Mouse (Mus musculus) spleen, postnatal 10 days (tissue): ENCODE results near the gene Xxylt1.

Experiments used
- DNase-seq, 2 experiments: peaks; one replicate each; pipeline ENCODE4 v3.0.0; 2021 to 2022; ENCODE audit warnings: low spot score in 2 of 2

Gene Xxylt1

DNA sequence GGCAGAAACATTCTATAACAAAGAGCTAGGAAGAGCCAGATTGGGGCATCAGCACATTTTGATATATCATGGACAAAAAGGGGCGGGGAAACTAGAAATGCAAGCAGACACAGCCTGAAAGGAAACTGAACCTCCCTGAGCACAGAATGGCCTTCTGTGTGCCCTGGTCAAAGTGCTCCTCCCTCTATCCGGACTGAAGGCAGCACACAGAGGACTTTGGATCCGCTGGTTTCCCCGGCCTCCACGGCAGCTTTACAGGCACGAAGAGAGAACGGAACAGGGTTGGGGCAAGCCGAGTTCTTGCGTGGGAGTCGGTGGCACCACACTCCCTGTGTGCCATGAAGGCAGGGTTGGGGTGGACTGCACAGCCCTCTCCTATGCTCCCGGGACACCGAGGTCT lies 121.5 kb downstream of the Xxylt1 start:
- DNase-seq, result no peak

DNA sequence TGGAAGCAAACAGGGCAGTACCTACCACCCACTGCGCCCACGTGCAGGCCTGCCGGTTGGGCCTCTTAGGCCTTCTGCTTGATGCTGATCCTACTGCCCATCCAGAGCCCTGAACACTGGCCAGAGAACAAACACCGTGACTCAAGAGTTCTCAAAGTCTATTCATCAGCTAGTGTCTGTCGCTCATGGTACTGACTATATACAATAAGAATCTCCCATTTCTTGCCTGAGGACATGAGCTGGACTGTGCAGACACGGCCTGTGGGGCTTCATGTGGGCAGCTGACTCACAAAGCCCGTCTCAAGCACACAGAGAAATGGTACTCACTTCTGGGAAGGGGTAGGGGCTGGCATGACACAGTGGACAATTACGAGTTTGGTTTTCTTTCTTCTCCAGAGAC lies 125.1 kb downstream of the Xxylt1 start:
- no peak for DNase-seq

DNA sequence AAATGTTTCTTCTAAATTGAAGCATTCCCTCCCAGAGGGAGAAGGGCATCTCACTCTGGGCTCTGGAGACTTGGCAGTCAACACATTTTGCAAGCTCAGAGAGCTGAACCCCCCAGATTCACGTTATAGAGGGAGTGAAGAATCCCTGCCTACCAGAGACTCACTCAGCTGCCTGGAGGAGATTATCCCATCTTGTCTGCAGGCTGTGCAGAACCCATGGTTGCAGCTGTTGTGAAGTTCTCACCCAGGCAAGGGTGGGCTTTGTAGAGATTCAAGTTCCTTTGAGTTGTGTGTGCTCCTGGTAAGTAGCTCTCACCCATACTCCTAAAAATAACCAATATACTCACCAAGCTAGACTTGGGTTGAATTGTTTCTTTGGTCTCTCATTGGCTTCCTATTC lies 132.6 kb downstream of the Xxylt1 start:
- DNase-seq, result no peak

DNA sequence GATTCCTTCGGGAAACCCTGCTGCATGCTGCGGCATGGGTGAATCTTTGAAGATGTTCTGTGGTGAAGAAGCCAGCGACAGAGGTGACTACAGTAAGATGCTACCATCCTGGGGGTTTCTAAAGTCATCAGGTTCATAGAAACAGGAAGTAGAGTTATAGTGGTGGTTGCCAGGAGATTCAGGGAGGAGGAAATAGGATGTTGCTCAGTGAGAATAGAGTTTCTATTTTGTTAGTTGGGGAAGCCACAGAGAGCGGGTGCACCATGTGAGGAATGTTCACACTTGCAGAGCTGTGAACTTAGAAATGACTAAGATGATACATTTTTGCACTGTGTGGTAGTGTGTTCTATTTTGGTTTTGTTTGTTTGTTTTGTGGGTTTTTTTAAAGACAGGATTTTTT lies 133.0 kb downstream of the Xxylt1 start:
- DNase-seq, result no peak

DNA sequence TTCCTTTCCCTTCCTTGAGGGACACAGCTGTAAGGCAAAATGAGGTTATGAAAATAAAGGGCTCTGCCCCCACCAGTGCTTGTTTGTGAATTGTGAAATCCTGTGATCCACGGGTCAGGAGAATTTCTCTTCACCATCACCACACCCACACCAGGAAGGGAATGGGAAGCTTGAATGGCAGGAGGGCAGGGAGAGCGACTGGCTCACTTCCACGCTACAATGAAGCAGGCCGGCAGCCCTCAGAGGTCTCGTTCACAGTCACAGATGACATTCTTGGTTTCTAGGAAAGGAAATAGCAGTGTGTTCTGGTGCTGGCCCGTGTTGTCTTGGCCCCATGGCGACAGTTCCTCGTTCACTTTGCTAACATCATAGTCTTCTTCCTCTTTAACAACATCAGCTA lies 136.3 kb downstream of the Xxylt1 start:
- no peak for DNase-seq

DNA sequence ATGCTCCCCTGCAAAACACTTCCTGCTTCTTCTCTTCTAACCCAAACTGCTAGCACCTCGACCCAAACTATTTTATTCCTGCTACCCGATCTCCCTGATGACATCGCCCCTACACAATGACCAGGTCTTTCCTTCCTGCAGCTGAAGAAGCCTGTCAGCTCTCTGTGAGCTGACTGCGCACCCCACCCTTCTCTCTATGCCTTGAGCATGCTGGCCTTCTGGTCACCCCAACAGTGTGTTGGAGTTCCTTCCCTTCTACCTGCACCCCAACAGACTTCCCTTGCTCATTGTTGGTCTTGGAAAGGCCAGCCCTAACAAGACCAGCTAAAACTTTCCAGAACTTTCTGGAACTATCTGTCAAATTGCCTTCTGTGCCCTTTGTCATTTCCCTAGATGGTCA lies 137.3 kb downstream of the Xxylt1 start:
- DNase-seq, result no peak

DNA sequence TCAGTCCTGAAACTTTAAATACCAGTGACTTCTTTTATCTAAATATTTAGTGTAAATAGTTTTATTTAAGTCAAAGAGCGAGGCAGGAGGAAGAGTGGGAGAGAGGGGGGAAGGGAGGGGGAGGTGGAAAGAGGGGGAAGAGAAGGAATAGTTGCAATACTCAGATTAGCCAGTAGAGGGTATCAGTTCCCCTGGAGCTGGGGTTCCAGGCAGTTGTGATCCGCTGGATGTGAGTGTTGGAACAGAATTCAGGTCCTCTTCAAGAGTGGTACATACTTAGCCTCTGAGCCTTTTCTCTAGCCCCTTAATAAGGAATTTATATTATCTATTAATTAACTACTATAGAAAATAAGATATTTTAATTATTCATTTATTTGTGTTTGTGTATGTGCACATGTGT lies 140.5 kb downstream of the Xxylt1 start:
- DNase-seq, result no peak

DNA sequence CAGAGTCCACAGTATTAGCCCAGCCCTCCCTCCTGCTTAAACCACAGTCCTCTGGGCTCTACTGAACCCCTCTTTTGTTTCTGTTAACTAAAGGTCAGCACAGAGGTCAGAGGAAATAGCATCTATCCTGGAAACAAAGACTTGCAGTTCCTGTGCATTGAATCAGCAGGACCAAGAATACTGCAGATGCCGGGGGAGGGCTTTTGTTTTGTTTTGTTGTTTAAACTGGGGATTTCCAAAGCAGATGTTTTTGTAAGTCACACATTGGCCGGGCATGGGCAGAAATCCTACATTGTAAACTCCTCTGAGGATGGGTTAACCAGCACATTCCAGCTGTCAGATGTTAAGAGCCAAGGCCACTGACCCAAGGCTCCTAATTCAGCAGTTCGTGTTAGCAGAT lies 141.3 kb downstream of the Xxylt1 start:
- DNase-seq, result no peak

DNA sequence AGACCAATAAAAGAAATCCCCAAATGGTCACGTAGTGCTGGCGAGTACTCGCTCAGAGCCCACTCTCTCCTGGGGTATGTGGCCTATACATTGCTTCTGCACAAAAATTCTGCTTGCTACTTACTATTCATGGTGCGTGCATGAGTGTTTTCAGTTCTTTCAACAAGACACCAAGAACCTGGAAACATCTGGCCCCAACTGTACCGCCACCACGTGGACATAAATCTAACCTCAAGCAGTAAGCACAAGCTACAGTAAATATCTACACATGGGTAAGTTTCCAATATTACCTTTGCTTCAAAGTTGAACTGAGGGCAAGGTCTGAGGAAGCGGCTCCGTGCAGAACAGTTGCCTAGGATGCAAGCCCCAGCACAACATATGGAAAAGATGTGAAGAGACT lies 142.0 kb downstream of the Xxylt1 start:
- DNase-seq, result no peak

DNA sequence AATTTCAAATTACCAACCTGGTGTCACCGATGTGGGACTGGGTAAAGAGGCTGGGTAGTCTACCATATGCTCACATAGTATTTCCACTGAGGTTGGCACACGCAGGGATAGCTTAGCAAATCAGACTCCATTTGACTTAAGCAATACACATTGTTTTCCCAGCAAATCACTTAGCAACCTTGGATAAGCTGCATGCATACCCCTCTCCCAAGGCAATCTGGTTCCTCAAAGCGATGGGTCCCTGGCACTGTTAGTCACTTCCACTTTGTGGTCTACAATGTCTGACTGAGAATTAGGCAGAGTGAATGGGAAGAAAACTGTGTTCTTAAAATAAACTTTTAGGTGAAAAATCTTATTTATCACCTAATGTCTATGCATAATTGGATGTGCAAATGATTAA lies 142.6 kb downstream of the Xxylt1 start:
- DNase-seq, result no peak

DNA sequence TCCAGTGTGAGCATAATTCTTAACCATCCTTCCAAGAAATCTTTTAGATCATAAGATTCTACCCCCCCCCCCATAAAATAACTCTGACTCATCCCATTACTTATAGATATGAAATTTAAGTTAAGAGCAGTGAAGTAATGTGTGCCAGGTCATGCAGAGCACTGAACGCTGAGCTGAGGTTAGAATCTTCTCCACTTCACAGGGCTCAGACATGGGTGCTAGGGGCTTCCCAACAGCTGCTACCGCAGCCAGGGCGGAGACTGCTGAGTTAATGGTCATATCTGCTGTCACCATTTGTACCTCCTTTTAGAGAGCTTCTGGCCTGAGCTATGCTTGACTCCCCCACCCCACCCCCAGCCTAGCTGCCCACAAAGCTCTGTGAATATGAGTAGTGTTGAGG lies 143.6 kb downstream of the Xxylt1 start:
- no peak for DNase-seq

DNA sequence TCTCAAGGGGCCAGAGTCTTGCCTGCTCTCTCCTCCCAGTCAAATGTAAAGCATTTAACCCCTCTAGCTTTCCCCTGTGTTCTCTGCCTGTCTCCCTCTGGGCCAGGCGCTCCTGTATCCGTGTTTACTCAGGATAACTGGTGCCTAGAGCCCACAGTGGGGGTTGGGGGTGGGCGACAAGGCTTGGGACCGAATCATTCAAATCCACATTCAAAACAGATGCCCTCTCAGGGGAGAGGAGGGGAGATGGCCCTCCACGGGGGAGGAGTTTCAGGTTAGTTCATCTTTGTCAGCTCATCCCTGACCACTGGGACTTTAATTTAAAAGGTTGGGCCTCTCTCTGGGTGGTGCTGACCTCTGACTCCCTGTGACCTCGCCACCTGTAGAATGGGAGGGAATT lies 144.8 kb downstream of the Xxylt1 start:
- DNase-seq, result no peak

DNA sequence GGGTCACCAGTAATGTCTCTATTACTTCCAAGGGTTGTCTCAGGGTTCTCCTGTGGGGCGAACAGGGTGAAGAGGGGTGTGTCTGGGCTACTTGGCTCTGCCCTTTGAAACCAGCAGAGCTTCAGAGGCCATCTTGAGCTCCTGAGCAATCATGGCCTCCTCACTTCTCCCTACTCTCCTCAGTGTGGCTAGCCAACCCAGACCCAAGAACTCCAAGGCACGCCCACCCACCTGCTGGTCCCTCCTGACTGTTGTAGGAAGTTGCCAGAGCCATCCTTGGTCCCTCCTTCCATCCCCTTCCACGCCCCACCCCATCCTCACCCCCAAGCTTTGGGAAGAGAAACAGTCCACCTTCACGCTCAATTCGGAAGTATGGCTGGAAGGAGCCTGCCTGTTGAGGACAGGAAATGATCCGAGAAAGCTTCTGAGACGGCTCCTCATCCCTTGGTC lies 145.2 kb downstream of the Xxylt1 start:
- DNase-seq, result no peak

DNA sequence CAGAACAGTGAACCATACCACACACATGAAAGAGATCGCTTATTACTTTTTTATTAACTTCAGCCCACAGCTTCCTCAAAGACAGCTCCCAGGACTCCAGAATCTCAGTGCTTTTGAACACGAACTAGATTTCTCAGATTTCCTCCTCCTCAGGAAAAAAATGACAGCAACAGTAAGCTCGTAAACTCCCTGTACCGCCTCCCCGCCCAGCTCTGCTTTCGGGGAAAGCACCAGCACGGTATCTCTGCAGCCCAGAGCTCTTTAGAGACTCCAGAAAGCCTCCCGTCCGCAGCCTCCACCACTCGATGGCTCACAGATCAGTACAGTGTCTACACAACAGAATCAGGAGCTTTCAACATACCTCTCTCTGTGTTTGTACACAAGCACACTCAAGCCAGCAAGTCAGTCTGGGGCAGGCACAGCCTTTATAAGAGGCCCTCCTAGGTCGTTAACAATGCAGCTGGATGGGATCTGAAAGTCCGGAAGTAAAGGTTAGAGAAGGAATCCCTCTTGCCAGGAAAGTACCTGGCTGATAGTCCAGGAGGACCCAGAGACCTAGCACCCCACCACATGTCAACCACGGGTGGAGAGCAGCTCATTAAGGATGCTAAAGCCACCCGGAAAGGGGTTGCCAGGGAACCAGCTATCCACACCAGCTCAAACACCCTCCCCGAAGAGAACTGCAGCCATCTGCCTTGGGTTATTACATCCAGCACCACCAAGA lies 146.1 kb downstream of the Xxylt1 start:
- DNase-seq, result no peak

DNA sequence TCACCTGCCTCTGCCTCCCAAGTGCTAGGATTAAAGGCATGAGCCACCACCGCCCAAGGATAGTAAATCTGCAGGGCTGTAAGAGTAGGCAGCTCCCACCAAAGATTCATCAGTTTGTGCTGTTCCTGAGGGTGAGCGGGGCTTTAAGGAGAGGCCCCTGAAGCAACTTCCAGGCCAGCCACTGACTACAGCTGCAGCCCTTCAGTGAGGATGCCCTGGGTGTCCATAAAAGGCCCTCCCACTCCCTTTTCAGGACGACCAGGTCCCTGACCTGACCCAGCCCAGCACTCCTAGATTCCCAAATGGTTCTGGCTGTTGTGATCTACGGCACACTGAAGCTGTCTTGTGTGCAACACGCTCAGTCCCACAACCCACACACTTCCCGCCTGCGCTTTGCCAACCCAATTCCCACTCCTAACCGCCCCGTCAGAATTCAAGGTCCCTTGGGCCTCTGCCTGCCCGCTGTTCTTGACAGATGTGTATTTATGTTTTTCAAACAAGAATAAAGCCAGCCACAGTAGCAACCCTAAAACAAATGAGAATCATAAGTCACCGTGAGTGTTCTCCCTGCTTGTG lies 146.9 kb downstream of the Xxylt1 start:
- DNase-seq, result no peak

DNA sequence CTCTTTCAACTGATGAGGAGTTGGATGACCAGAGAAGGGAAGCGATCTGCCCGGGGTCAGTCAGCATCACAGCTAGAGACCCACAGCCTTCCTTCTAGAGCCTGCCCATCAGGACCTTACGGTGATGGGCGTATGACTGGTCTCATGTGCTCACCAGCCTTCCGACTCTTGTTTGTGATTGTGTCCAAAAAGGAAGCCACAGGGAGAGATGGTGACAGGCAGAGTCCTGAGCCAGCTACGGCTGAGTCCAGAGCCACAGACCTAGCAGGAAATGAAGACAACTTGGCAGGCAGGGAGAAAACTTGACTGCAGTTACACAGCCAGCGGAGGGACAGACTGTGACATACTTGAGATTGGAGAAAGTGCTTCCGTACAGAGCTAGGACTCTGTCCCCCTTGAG lies 147.9 kb downstream of the Xxylt1 start:
- no peak for DNase-seq

DNA sequence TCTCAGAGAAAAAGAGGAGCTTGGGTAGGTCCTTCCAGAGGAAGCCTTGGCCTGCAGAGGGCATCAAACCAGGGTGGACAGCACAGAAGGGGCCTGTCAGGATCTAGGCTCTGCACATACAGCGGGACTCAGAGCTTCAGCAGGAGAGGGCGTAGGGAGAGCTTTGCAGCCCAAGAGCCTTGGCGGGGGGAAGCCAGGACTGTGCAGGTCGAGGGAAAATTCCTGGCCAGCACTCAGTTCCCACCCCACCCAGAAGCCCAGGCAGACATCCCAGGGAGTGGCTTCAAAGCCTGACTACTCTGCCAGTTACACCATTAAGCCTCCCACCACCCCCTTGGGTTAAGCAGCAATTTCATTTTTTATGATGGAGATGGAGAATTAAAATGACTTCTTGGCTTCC lies 148.4 kb downstream of the Xxylt1 start:
- DNase-seq, result no peak

DNA sequence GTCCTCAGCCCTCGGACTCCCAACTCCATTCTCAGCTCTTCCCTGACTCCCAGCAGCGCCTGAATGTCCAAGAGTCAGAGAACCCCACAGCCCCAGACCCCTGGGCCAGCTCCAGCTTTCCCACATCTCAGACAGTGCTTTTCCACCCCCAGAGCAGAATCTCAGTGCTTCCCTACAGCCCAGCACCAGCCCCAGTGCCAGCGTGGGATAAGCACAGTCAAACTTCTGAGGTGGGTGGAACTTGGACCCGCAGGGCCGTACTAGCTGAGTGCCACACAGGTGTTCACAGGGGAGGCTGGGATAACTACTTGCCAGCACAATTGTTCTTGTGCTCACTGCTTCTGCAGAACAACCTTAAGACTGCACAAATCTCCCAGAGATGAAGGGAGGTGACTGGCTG lies 149.0 kb downstream of the Xxylt1 start:
- no peak for DNase-seq

DNA sequence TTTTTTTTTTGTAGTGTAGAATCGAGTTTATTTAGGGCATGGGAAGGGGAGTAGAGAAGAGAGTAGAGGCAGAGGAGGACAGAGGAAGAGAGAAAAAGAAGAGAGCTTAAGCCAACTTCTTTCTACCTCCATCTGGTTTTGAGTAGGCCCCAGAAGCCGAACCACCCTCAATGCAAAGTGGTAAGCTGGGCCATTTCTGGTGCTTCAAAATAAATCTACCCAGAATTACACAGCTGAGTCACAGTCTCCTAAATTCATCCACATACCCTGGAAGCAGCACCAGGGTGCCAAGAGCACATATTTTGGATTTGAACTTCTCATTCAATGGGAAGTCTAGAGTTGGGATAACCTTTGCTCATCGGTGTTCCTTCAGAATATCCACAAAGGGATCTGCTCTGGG lies 152.1 kb downstream of the Xxylt1 start:
- DNase-seq, result no peak

DNA sequence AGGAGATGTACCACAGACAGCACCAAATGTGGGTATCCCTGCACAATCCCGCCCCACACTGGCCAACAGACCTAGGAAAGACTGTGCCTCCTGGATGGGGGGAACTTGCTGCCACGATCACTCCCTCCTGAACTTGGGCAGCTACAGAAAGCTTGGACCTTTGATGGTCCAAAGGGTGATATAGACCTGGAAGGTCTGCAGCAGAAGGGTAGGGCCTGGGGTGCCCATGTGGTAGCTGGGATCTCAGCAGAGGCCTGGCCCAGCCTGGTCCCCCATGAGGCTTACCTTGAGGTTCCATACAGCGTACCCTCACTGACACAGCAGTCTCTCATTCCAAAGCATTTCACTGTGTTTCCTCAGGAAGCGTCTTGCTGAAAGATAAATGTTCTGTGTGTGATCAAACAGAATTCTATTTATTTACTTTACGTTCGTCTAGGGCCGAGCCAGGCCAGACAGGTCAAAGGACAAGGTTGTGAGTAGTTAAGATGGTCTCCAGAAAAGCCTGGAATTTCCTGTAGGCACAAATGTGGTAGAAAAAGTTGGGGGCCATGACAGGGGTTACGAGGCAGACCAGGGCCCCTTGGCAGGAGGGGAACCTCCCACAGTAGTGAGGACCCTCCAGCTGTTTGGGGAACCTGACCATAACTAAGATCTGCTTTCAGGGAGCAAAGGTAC lies 153.0 kb downstream of the Xxylt1 start:
- DNase-seq, result no peak

DNA sequence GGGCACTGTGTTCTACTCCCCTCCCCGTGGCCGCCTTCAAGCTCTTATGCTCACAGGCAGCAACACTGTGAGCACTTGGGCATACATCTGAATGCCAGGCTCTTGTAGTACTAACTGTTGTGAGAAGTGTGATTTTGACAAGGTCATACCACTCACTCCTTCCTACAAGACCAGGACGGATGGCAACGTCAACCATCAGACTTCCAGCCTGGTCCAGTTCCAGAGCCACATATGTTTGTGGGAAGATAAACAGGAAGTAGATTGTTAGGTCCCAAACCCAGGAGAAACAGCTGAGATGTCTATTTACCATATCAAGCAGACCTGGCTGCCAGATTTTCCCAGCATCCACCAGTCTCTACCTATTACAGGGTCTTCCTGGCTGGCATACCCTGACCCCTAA lies 155.7 kb downstream of the Xxylt1 start:
- no peak for DNase-seq

DNA sequence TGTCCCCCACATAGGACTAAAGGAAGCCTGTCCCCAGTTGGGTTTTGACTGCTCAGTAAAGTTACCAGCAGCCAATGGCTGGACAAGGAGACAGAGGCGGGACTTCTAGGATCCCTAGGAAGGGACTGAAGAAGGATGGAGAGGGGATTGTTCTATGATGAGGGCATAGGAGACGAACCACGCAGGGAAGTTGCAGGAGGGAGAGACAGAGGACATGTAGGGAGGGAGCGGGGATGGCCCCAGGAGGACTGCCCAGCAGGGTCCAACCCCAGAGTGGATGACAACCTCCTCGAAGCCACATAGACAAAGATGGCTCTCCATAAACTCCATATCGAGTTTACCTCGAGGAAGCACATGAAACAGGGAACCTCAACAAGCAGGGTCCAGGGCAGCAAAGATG lies 157.3 kb downstream of the Xxylt1 start:
- no peak for DNase-seq

DNA sequence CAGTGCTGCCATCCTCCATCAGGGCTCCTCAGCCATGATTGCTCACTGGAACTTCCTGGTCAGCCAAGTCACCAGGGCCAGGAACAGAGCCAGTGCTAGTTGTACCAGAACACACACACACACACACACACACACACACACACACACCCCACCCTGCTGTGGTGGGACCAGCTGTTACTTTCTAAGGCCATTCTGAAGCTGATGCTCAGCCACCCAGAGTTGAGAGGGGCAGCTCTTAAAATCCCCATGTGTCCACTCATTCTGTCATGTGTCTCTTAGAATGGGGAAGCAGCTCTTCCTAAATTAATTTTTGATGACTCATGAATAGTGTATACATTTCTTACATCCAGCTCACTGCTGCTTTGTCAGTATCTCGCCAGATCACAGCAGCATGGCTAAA lies 158.7 kb downstream of the Xxylt1 start:
- no peak for DNase-seq
